Mouse (Mus musculus) thymus, adult 2 months (tissue): ENCODE data around the gene Siglecg.

Experiments
- CTCF ChIP-seq: fragments of 200-500 bp; IDR thresholded peaks from 2 replicates; pipeline ENCODE4 v1.5.1; 2012; ENCODE audit warnings: mild to moderate bottlenecking, control low read depth, low read length, moderate library complexity, borderline replicate concordance; ENCODE audit not compliant: control insufficient read depth, poor library complexity, insufficient read depth; ENCODE audit errors: extremely low read depth
- POLR2A ChIP-seq: fragments of 200-500 bp; IDR thresholded peaks from 2 replicates; pipeline ENCODE4 v1.6.1; 2012; ENCODE audit warnings: mild to moderate bottlenecking, low read length, control low read depth, moderate library complexity; ENCODE audit not compliant: control insufficient read depth, poor library complexity, insufficient read depth; ENCODE audit errors: extremely low read depth

GRCm38 (mm10) chr7:43448246-43448645, 40.2 kb downstream of the Siglecg start:
- TF ChIP-seq POLR2A (no peak), CTCF (no peak)
